ENCODE assay signal across 8 mouse cellular contexts in genomic region chr11:69409378-69410044, GRCm38 (mm10). TPM values are rescaled to one million over a fixed set of nuclear protein-coding genes. Genes with fewer than 3 reads are reported as not detected.
DNase-seq lines count a peak whose midpoint lies in the region; ATAC-seq and TF ChIP-seq lines count a peak whose summit lies in the region.

No protein-coding gene starts in this region.

- H3K27me3 ChIP-seq in hindbrain, embryonic 15.5 days: no peaks in the 10 kb centered on the region
- H3K27me3 ChIP-seq in megakaryocyte, embryonic 14.5 days (replicated peaks): no peaks in the 10 kb centered on the region

- H3K4me1 ChIP-seq in hindbrain, embryonic 15.5 days (replicated peaks): peaks cover 64% of the 10 kb centered on the region
- peaks cover 57% of the 10 kb centered on the region for H3K4me1 ChIP-seq in megakaryocyte, embryonic 14.5 days

- H3K9ac ChIP-seq in hindbrain, embryonic 15.5 days: peak overlapping the region; percentile 73

- under 1% methylated on average over 40 of the region's 46 CpGs for WGBS in hindbrain, embryonic 15.5 days

- ATAC-seq in hindbrain, embryonic 15.5 days (ENCODE audit: low FRiP score, low read depth): peak; percentile 32; the same call in 1 of the 2 replicates

- H3K27ac ChIP-seq in gastrocnemius, adult 2 months: peak overlapping the region; percentile 94
- peak overlapping the region; percentile 91 for H3K27ac ChIP-seq in hindbrain, embryonic 15.5 days (replicated peaks)

- TF ChIP-seq CTCF in gastrocnemius, adult 2 months (IDR thresholded peaks at IDR 0.05): no peak

- intact Hi-C loops in gastrocnemius, adult 2 months (cut with DNase I): loop anchor here (10.0 kb wide), 2 partner anchors 345 to 585 kb away; partner anchors contain the start of genes Gabarap and Phf23
- intact Hi-C loops in left cerebral cortex, postnatal 14 days (cut with DNase I): no loop called here

- no peaks in the 10 kb centered on the region for H3K9me3 ChIP-seq in hindbrain, embryonic 15.5 days
- no peaks in the 10 kb centered on the region for H3K9me3 ChIP-seq in megakaryocyte, embryonic 14.5 days

- H3K36me3 ChIP-seq in hindbrain, embryonic 15.5 days: peaks cover 41% of the 10 kb centered on the region
- peaks cover 63% of the 10 kb centered on the region for H3K36me3 ChIP-seq in megakaryocyte, embryonic 14.5 days (replicated peaks; ENCODE audit: low read length)

- DNase-seq in Muller cell, postnatal 12 days (ENCODE audit: inconsistent ontology term): peak; percentile 95
- peak; percentile 85 for DNase-seq in cerebellum, adult 9-11 months
- peak; percentile 85 for DNase-seq in gastrocnemius, adult 2 months
- DNase-seq in left cerebral cortex, postnatal 14 days (ENCODE audit: low spot score in 2 of 2): peak; percentile 78 to 86
- peak; percentile 88 to 89 for DNase-seq in right cerebral cortex, postnatal 10 days (ENCODE audit: low spot score in 2 of 2)
- DNase-seq in urinary bladder, postnatal 14 days (ENCODE audit: low spot score): peak; percentile 86

- H3K4me2 ChIP-seq in hindbrain, embryonic 15.5 days: peak overlapping the region; percentile 96

- H3K4me3 ChIP-seq in gastrocnemius, adult 2 months: peak overlapping the region; percentile 86
- H3K4me3 ChIP-seq in hindbrain, embryonic 15.5 days: peak overlapping the region; percentile 65
- peak overlapping the region; percentile 99 for H3K4me3 ChIP-seq in megakaryocyte, embryonic 14.5 days (replicated peaks)

RNA-seq across cellular contexts. Expression of gene Kdm6b, which starts 4.0 kb away (rescaled TPM):
- total RNA-seq in gastrocnemius, adult 2 months (2021): 10 to 100 TPM; 23.9 to 24.5 TPM
- polyA plus RNA-seq in hindbrain, embryonic 15.5 days (2015; fragmentation: Nextera tagmentation; extraction: Ambion mirVana): 33.7 and 34.9 TPM in 2 replicates
- total RNA-seq in left cerebral cortex, postnatal 14 days (2021): 10 to 100 TPM; 33.0 to 33.3 TPM
- polyA plus RNA-seq in megakaryocyte, embryonic 14.5 days (2012; ENCODE audit: insufficient read depth, low replicate concordance): 44.5 and 45.4 TPM in 2 replicates

RNA-seq across cellular contexts. Expression of gene Tmem88, which starts 11.5 kb away (rescaled TPM):
- 1 to 10 TPM; 6.5 to 7.4 TPM for total RNA-seq in gastrocnemius, adult 2 months (2021)
- 6.8 and 7.2 TPM in 2 replicates for polyA plus RNA-seq in hindbrain, embryonic 15.5 days (2015; fragmentation: Nextera tagmentation; extraction: Ambion mirVana)
- 1 to 10 TPM; 2.6 to 2.9 TPM for total RNA-seq in left cerebral cortex, postnatal 14 days (2021)
- 0.35 TPM in 1 of 2 replicates, not detected in the other for polyA plus RNA-seq in megakaryocyte, embryonic 14.5 days (2012; ENCODE audit: insufficient read depth, low replicate concordance)

RNA-seq across cellular contexts. Expression of gene Cyb5d1, which starts 14.1 kb away (rescaled TPM):
- 10 to 100 TPM; 34.9 to 36.0 TPM for total RNA-seq in gastrocnemius, adult 2 months (2021)
- polyA plus RNA-seq in hindbrain, embryonic 15.5 days (2015; fragmentation: Nextera tagmentation; extraction: Ambion mirVana): 30.6 and 33.5 TPM in 2 replicates
- total RNA-seq in left cerebral cortex, postnatal 14 days (2021): 10 to 100 TPM; 36.8 to 42.0 TPM
- polyA plus RNA-seq in megakaryocyte, embryonic 14.5 days (2012; ENCODE audit: insufficient read depth, low replicate concordance): 0.25 and 2.4 TPM in 2 replicates

RNA-seq across cellular contexts. Expression of gene Naa38, which starts 14.2 kb away (rescaled TPM):
- total RNA-seq in gastrocnemius, adult 2 months (2021): 10 to 100 TPM; 62.4 to 86.0 TPM
- 109 and 121 TPM in 2 replicates for polyA plus RNA-seq in hindbrain, embryonic 15.5 days (2015; fragmentation: Nextera tagmentation; extraction: Ambion mirVana)
- total RNA-seq in left cerebral cortex, postnatal 14 days (2021): 100 to 1,000 TPM in 1 of 2 experiments, 10 to 100 TPM in 1; 92.0 to 106 TPM
- polyA plus RNA-seq in megakaryocyte, embryonic 14.5 days (2012; ENCODE audit: insufficient read depth, low replicate concordance): 33.8 and 159 TPM in 2 replicates

RNA-seq across cellular contexts. Expression of gene Chd3, which starts 40.3 kb away (rescaled TPM):
- 1 to 10 TPM; 6.8 to 9.4 TPM for total RNA-seq in gastrocnemius, adult 2 months (2021)
- 83.5 and 83.7 TPM in 2 replicates for polyA plus RNA-seq in hindbrain, embryonic 15.5 days (2015; fragmentation: Nextera tagmentation; extraction: Ambion mirVana)
- 100 to 1,000 TPM; 531 to 563 TPM for total RNA-seq in left cerebral cortex, postnatal 14 days (2021)
- 14.5 and 29.7 TPM in 2 replicates for polyA plus RNA-seq in megakaryocyte, embryonic 14.5 days (2012; ENCODE audit: insufficient read depth, low replicate concordance)

Comparison
In these comparisons a context has a peak if more than half of its experiments do, and no peak if none do; other contexts are left out.
1. Peak in every context shown above with its lines: DNase-seq, ATAC-seq, H3K4me3 ChIP-seq and H3K27ac ChIP-seq.